Mouse (Mus musculus) cortical plate, adult 2 months (tissue): ENCODE data around the gene Btn2a2.

Experiments
- CTCF ChIP-seq: fragments of 200-500 bp; IDR thresholded peaks from 2 replicates; pipeline ENCODE4 v1.5.1; 2011; ENCODE audit warnings: mild to moderate bottlenecking, control low read depth, low read length; ENCODE audit not compliant: insufficient read depth; ENCODE audit errors: extremely low read depth
- POLR2A ChIP-seq: fragments of 200-500 bp; IDR thresholded peaks from 2 replicates; pipeline ENCODE4 v1.6.1; 2011; ENCODE audit warnings: mild to moderate bottlenecking, low read length, control low read depth; ENCODE audit not compliant: insufficient read depth; ENCODE audit errors: extremely low read depth

GRCm38 (mm10) chr13:23464841-23465366, 23.8 kb downstream of the Btn2a2 start:
- TF ChIP-seq POLR2A (no peak), CTCF (no peak)
